In the genomic region with DNA sequence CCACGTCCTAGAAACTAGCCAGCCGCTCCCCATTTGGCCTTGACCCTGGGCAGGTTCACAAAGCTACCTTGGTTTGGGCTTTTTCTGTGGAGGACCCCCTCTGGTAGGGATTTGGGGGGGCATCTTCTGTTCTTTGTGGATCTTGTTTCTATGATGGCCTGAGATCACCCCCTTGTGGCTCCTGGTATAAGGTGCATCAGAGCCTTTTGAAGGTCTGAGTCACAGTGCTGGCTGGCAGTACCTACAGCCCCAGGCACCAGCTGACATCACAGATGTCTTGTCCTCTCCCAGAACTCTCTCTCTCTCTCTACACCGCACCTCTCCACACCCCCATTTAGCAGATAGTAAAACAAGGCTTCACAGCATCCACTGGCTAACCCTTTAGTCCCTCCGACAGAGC, we compare ENCODE assay signal across 10 mouse cellular contexts. TPM values are rescaled to one million over a fixed set of nuclear protein-coding genes. Genes with fewer than 3 reads are reported as not detected.
A peak's percentile ranks its signal among the peaks of the same experiment; 100 is the strongest.
DNase-seq lines count a peak whose midpoint lies in the region; TF ChIP-seq lines count a peak whose summit lies in the region.
"Had no signal": no experiment of that assay in that cellular context is flagged by ENCODE, and none has a peak within 500 bp of the region (broad histone marks: within the 10 kb centered on the region; RNA-seq: fewer than 3 reads in every experiment).

No protein-coding gene starts in this region.

- 45% methylated on average over 4 of the region's 4 CpGs for WGBS in heart, embryonic 10.5 days
- 46% methylated on average over 4 of the region's 4 CpGs for WGBS in spleen, adult 2 months
- WGBS in midbrain, embryonic 10.5 days: 51% methylated on average over 4 of the region's 4 CpGs

- peaks cover 26% of the 10 kb centered on the region for H3K4me1 ChIP-seq in heart, embryonic 10.5 days
- H3K4me1 ChIP-seq in spleen, adult 2 months (ENCODE audit: control insufficient read depth, insufficient read depth, insufficient read length): peaks cover 4% of the 10 kb centered on the region; the same call in 1 of the 2 replicates
- peaks cover 27% of the 10 kb centered on the region for H3K4me1 ChIP-seq in midbrain, embryonic 10.5 days

- no peak overlapping the region for H3K4me3 ChIP-seq in heart, embryonic 10.5 days
- H3K4me3 ChIP-seq in spleen, adult 2 months (ENCODE audit: extremely low read depth, insufficient read depth, insufficient read length): no peak overlapping the region
- no peak overlapping the region for H3K4me3 ChIP-seq in midbrain, embryonic 10.5 days
- H3K4me3 ChIP-seq: lung, embryonic 15.5 days had no signal

- H3K36me3 ChIP-seq in heart, embryonic 10.5 days: no peaks in the 10 kb centered on the region
- no peaks in the 10 kb centered on the region for H3K36me3 ChIP-seq in spleen, adult 2 months (ENCODE audit: control insufficient read depth, insufficient read depth, low read length)
- no peaks in the 10 kb centered on the region for H3K36me3 ChIP-seq in midbrain, embryonic 10.5 days
- H3K36me3 ChIP-seq: lung, embryonic 15.5 days had no signal

- peak; percentile 26 to 30 for DNase-seq in heart, adult 18-20 months
- DNase-seq in heart, embryonic 10.5 days (ENCODE audit: low spot score): no peak
- peak in 1 of 2 experiments; percentile 39 for DNase-seq in spleen, adult 2 months (ENCODE audit: low read depth in 1 of 2, low spot score in 2 of 2)
- no peak for DNase-seq in spleen, postnatal 4 days (ENCODE audit: low spot score in 2 of 2)
- DNase-seq in cerebellum, adult 18-20 months: peak; percentile 56 to 69
- DNase-seq in layer of hippocampus, postnatal 10 days (ENCODE audit: low spot score in 2 of 2): peak; percentile 53 to 62
- peak; percentile 39 for DNase-seq in thymus, postnatal 25 days
- DNase-seq in midbrain, embryonic 10.5 days (ENCODE audit: low spot score): no peak

- no peak for TF ChIP-seq POLR2A in spleen, adult 2 months (IDR thresholded peaks at IDR 0.05; ENCODE audit: low read depth, low read length)

- no peaks in the 10 kb centered on the region for H3K9me3 ChIP-seq in heart, embryonic 10.5 days
- H3K9me3 ChIP-seq in midbrain, embryonic 10.5 days (replicated peaks): no peaks in the 10 kb centered on the region
- H3K9me3 ChIP-seq: lung, embryonic 15.5 days had no signal

- peak; percentile 31; the same call in 1 of the 2 replicates for TF ChIP-seq CTCF in spleen, adult 2 months (IDR thresholded peaks at IDR 0.05; ENCODE audit: extremely low read depth, insufficient read depth, insufficient read length, insufficient replicate concordance)

- H3K27me3 ChIP-seq in heart, embryonic 10.5 days (ENCODE audit: insufficient read depth, poor library complexity, severe bottlenecking): peaks cover 12% of the 10 kb centered on the region
- no peaks in the 10 kb centered on the region for H3K27me3 ChIP-seq in spleen, adult 2 months (ENCODE audit: control insufficient read depth, insufficient read depth, low read length)
- H3K27me3 ChIP-seq in midbrain, embryonic 10.5 days (ENCODE audit: low read depth, poor library complexity, severe bottlenecking): peaks cover 16% of the 10 kb centered on the region
- H3K27me3 ChIP-seq: lung, embryonic 15.5 days had no signal

- no peak overlapping the region for H3K27ac ChIP-seq in heart, embryonic 10.5 days
- H3K27ac ChIP-seq in spleen, adult 2 months (ENCODE audit: insufficient read depth, low read length): no peak overlapping the region
- H3K27ac ChIP-seq in midbrain, embryonic 10.5 days (replicated peaks): no peak overlapping the region
- H3K27ac ChIP-seq: lung, embryonic 15.5 days had no signal

RNA-seq across cellular contexts. Expression of gene Il31, which starts 10.4 kb away (rescaled TPM):
- not detected for total RNA-seq in heart, adult 18-20 months (2021)
- polyA plus RNA-seq in heart, embryonic 10.5 days (2016; fragmentation: Nextera tagmentation; extraction: Ambion mirVana): not detected in 2 replicates
- not detected in 2 replicates for polyA plus RNA-seq in spleen, adult 2 months (2012; rRNA removed)
- not detected for total RNA-seq in layer of hippocampus, postnatal 10 days (2021)
- polyA plus RNA-seq in midbrain, embryonic 10.5 days (2016; fragmentation: Nextera tagmentation; extraction: Ambion mirVana): not detected in 2 replicates
- polyA plus RNA-seq: heart, embryonic 14.5 days; lung, embryonic 15.5 days had no signal

RNA-seq across cellular contexts. Expression of gene B3gnt4, which starts 10.5 kb away (rescaled TPM):
- total RNA-seq in heart, adult 18-20 months (2021): not detected
- polyA plus RNA-seq in heart, embryonic 10.5 days (2016; fragmentation: Nextera tagmentation; extraction: Ambion mirVana): 0.15 and 0.48 TPM in 2 replicates
- 0.05 TPM in 1 of 2 replicates, not detected in the other for polyA plus RNA-seq in spleen, adult 2 months (2012; rRNA removed)
- total RNA-seq in layer of hippocampus, postnatal 10 days (2021): 1 to 10 TPM; 1.3 to 1.8 TPM
- polyA plus RNA-seq in midbrain, embryonic 10.5 days (2016; fragmentation: Nextera tagmentation; extraction: Ambion mirVana): 0.83 and 2.1 TPM in 2 replicates

RNA-seq across cellular contexts. Expression of gene Lrrc43, which starts 10.6 kb away (rescaled TPM):
- total RNA-seq in heart, adult 18-20 months (2021): not detected
- not detected in 2 replicates for polyA plus RNA-seq in heart, embryonic 10.5 days (2016; fragmentation: Nextera tagmentation; extraction: Ambion mirVana)
- not detected in 2 replicates for polyA plus RNA-seq in spleen, adult 2 months (2012; rRNA removed)
- total RNA-seq in layer of hippocampus, postnatal 10 days (2021): 1 to 10 TPM; 1.7 to 2.2 TPM
- polyA plus RNA-seq in midbrain, embryonic 10.5 days (2016; fragmentation: Nextera tagmentation; extraction: Ambion mirVana): not detected in 2 replicates
- polyA plus RNA-seq: heart, embryonic 14.5 days had no signal

RNA-seq across cellular contexts. Expression of gene Diablo, which starts 24.3 kb away (rescaled TPM):
- total RNA-seq in heart, adult 18-20 months (2021): 10 to 100 TPM; 68.8 to 70.1 TPM
- polyA plus RNA-seq in heart, embryonic 10.5 days (2016; fragmentation: Nextera tagmentation; extraction: Ambion mirVana): 112 and 113 TPM in 2 replicates
- polyA plus RNA-seq in spleen, adult 2 months (2012; rRNA removed): 37.6 and 39.1 TPM in 2 replicates
- total RNA-seq in layer of hippocampus, postnatal 10 days (2021): 10 to 100 TPM; 41.3 to 48.8 TPM
- 157 and 166 TPM in 2 replicates for polyA plus RNA-seq in midbrain, embryonic 10.5 days (2016; fragmentation: Nextera tagmentation; extraction: Ambion mirVana)

RNA-seq across cellular contexts. Expression of gene Gm49027, which starts 25.6 kb away (rescaled TPM):
- total RNA-seq in heart, adult 18-20 months (2021): under 1 TPM in 1 of 2 experiments, not detected in 1; 0.41 TPM
- polyA plus RNA-seq in heart, embryonic 10.5 days (2016; fragmentation: Nextera tagmentation; extraction: Ambion mirVana): 0.19 TPM in 1 of 2 replicates, not detected in the other
- polyA plus RNA-seq in spleen, adult 2 months (2012; rRNA removed): 2.4 and 2.9 TPM in 2 replicates
- 1 to 10 TPM; 6.2 to 8.7 TPM for total RNA-seq in layer of hippocampus, postnatal 10 days (2021)
- not detected in 2 replicates for polyA plus RNA-seq in midbrain, embryonic 10.5 days (2016; fragmentation: Nextera tagmentation; extraction: Ambion mirVana)

Comparison
In these comparisons a context has a peak if more than half of its experiments do, and no peak if none do; other contexts are left out.
1. DNase-seq: peak in heart, adult 18-20 months (2 of 2), cerebellum, adult 18-20 months (2 of 2), layer of hippocampus, postnatal 10 days (2 of 2) and thymus, postnatal 25 days (single experiment); none in heart, embryonic 10.5 days (single experiment), spleen, postnatal 4 days (0 of 2) and midbrain, embryonic 10.5 days (single experiment).